Mouse (Mus musculus) olfactory bulb, adult 2 months (tissue): ENCODE results near the gene Olfr1394. TPM values are rescaled to one million over a fixed set of nuclear protein-coding genes. Genes with fewer than 3 reads are reported as not detected.
"Not testable (repeated sequence)": the region's sequence is repeated elsewhere in the genome, so short reads cannot be mapped to it uniquely, and the experiment has no call there.

ENCODE experiments used
- H3K27ac ChIP-seq: fragments of 200-500 bp; 2 replicates; pipeline ENCODE4 v1.5.1; 2012; ENCODE audit warnings: low read depth, low read length; ENCODE audit not compliant: insufficient read depth
- H3K4me1 ChIP-seq: fragments of 200-500 bp; 2 replicates; pipeline ENCODE4 v1.6.1; 2012; ENCODE audit warnings: low read length; ENCODE audit not compliant: control insufficient read depth, insufficient read depth
- H3K4me3 ChIP-seq: fragments of 200-500 bp; 2 replicates; pipeline ENCODE4 v1.5.1; 2012; ENCODE audit warnings: mild to moderate bottlenecking, low read depth, low read length, moderate library complexity; ENCODE audit not compliant: insufficient read depth
- CTCF ChIP-seq: fragments of 200-500 bp; IDR thresholded peaks from 2 replicates; pipeline ENCODE4 v1.5.1; 2012; ENCODE audit warnings: low read depth, mild to moderate bottlenecking, low read length, moderate library complexity; ENCODE audit not compliant: insufficient read depth
- POLR2A ChIP-seq: fragments of 200-500 bp; IDR thresholded peaks from 2 replicates; pipeline ENCODE4 v1.6.1; 2012; ENCODE audit warnings: mild to moderate bottlenecking, low read depth, low read length, moderate library complexity; ENCODE audit not compliant: insufficient read depth
- WGBS: fragments of 180-500 bp; shearing (Covaris S2); methylation state at CpG from one replicate; pipeline ENCODE4 v1.1.7; 2018; 5-methylcytosine and 5-hydroxymethylcytosine counted together
- polyA plus RNA-seq: library from polyadenylated mRNA; stranded (reverse); fragments of >200 nt; gene quantifications from 2 replicates; pipeline ENCODE4 v1.2.4, GENCODE M21; 2012; ENCODE audit warnings: low replicate concordance; ENCODE audit not compliant: missing spikeins, insufficient read depth, insufficient read length

Olfr1394 gene
- polyA plus RNA-seq, 1 experiment, result not detected

- Histone ChIP-seq H3K4me1 (no peaks in the 10 kb centered on the region), H3K27ac (no peak within 1 kb of the TSS), H3K4me3 (no peak within 1 kb of the TSS)
- WGBS, result 74% methylated on average over 8 of the region's 8 CpGs
- no peak for TF ChIP-seq POLR2A
- TF ChIP-seq CTCF, result no peak
Observed at GRCm38 (mm10) chr11:49186955-49187488, 32.8 kb downstream of the Olfr1394 start, which contains the start of gene Btnl9. Gene Btnl9 (minus strand): TSS chr11:49187159.

DNA sequence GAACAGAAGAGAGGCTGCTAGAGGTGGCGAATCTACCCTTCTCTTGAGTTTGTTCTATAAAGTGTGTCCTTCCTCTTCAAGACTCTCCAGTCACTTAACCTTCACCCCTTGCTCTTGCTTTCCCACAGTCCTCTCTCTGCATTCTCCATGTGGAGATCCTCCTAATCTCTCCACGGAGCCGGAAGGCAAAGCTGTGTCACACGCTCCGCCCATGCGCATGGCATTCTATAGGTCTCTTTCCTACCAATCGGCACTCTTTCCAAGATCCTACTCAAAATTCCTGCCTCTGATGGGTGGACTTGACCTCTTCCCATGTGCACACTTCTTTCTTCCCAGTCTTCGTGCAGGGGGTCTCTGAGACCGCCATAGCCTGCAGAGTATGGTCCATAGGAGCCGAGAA lies 33.5 kb downstream of the Olfr1394 start:
- WGBS, result 80% methylated on average over 10 of the region's 10 CpGs
- TF ChIP-seq POLR2A, result no peak
- no peak for TF ChIP-seq CTCF
- Histone ChIP-seq H3K4me3 (no peak overlapping the region), H3K4me1 (no peaks in the 10 kb centered on the region), H3K27ac (no peak overlapping the region)

DNA sequence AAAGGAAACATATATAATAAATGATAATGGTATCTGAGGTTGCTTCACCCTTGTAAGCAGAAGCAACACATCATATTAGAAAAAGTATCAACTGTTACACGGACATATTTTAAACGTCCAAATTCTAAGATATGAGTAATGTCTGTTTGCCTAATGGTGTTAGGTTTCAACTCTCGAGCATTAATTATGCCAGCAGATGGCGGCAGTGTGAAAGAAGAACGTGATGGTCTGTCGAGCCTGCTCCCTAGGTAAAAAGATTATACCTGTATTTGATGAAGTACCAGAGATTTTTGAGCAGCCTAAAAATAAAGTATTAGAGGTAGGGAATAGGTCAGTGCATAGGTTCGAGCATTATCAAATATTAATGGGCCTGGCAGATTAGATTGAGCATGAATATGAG lies 35.6 kb downstream of the Olfr1394 start:
- Histone ChIP-seq H3K4me3 (no peak overlapping the region), H3K27ac (no peak overlapping the region), H3K4me1 (no peaks in the 10 kb centered on the region)
- TF ChIP-seq POLR2A (no peak), CTCF (no peak)
- WGBS, result 5% methylated on average over 7 of the region's 7 CpGs

GRCm38 (mm10) chr11:49191083-49191482 lies 36.9 kb downstream of the Olfr1394 start:
- H3K4me3 ChIP-seq, result no peak overlapping the region
- WGBS, result 58% methylated on average over 2 of the region's 2 CpGs
- no peak for TF ChIP-seq POLR2A
- TF ChIP-seq CTCF, result no peak
- no peak overlapping the region for H3K27ac ChIP-seq
- no peaks in the 10 kb centered on the region for H3K4me1 ChIP-seq

GRCm38 (mm10) chr11:49194771-49195170 lies 40.6 kb downstream of the Olfr1394 start:
- 94% methylated on average over 9 of the region's 9 CpGs for WGBS
- H3K4me3 ChIP-seq, H3K4me1 ChIP-seq, H3K27ac ChIP-seq: not testable (repeated sequence)

GRCm38 (mm10) chr11:49195819-49196322 lies 41.7 kb downstream of the Olfr1394 start:
- H3K27ac ChIP-seq, result no peak overlapping the region
- WGBS, result 89% methylated on average over 7 of the region's 7 CpGs
- no peaks in the 10 kb centered on the region for H3K4me1 ChIP-seq
- TF ChIP-seq POLR2A (no peak), CTCF (no peak)
- H3K4me3 ChIP-seq, result no peak overlapping the region

DNA sequence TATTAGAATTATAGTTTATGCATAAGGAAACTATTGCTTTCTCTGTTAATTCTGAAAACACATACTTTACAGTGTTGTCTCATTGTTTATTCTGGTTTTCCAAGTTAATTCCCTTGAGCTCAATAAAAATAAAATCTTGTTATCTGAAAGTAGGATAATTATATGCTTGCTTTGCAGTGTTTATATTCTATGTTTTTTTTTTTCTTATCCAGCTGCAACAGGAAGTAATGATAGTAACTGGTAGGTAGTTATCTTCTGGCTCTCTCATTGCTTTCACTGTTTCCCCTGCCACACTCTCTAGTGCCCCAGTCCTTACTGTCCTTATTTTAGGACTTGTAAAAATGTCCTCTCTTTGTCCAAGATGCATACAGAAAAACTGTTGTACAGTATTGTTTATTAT lies 46.5 kb downstream of the Olfr1394 start:
- no peak overlapping the region for H3K27ac ChIP-seq
- TF ChIP-seq POLR2A (no peak), CTCF (no peak)
- H3K4me3 ChIP-seq, result no peak overlapping the region
- peaks cover 3% of the 10 kb centered on the region; the same call in 1 of the 2 replicates for H3K4me1 ChIP-seq

- no peak overlapping the region for H3K27ac ChIP-seq
- H3K4me3 ChIP-seq, result no peak overlapping the region
- no peak for TF ChIP-seq POLR2A
- no peak for TF ChIP-seq CTCF
- H3K4me1 ChIP-seq, result peaks cover 3% of the 10 kb centered on the region; the same call in 1 of the 2 replicates
Observed at GRCm38 (mm10) chr11:49201142-49201541, 47.0 kb downstream of the Olfr1394 start.

DNA sequence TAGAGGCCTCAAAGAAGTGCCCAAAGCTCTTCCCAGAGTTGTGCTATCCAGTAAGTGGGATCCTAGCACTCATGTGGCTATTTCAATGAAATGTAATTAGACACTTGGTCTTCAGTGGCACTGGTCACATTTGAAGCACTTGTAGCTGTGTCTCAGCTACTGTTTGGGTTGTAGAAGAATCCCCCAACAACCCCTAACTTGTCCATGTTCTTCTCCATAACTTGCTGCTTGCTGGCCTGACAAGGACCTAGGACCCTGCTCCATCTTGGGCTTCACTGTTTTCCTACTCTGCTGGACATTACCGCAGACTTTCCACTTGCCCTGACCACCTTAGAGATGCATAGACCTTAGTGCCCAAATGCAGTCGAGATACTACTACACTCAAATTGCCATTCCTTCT lies 47.9 kb downstream of the Olfr1394 start:
- peaks cover 3% of the 10 kb centered on the region; the same call in 1 of the 2 replicates for H3K4me1 ChIP-seq
- TF ChIP-seq POLR2A (no peak), CTCF (no peak)
- 42% methylated on average over 2 of the region's 2 CpGs for WGBS
- H3K27ac ChIP-seq, result no peak overlapping the region
- H3K4me3 ChIP-seq, result no peak overlapping the region
